Mouse (Mus musculus) small intestine, adult 2 months (tissue): ENCODE measurements around the gene Gm44. TPM values are rescaled to one million over a fixed set of nuclear protein-coding genes. Genes with fewer than 3 reads are reported as not detected.
"Not testable (repeated sequence)": the region's sequence is repeated elsewhere in the genome, so short reads cannot be mapped to it uniquely, and the experiment has no call there.

ENCODE experiments used
- H3K27ac ChIP-seq: fragments of 200-500 bp; 2 replicates; pipeline ENCODE4 v1.5.1; 2012; ENCODE audit warnings: low read depth, low read length, control low read depth, inconsistent platforms; ENCODE audit not compliant: insufficient read depth
- H3K27me3 ChIP-seq: fragments of 200-500 bp; 2 replicates; pipeline ENCODE4 v1.6.1; 2012; ENCODE audit warnings: mild to moderate bottlenecking, moderate library complexity, low read length, inconsistent platforms; ENCODE audit not compliant: control insufficient read depth, insufficient read depth
- H3K36me3 ChIP-seq: fragments of 200-500 bp; 2 replicates; pipeline ENCODE4 v1.6.1; 2012; ENCODE audit warnings: mild to moderate bottlenecking, low read length, control low read depth, inconsistent platforms; ENCODE audit not compliant: control insufficient read depth, insufficient read depth
- H3K4me1 ChIP-seq: fragments of 200-500 bp; 2 replicates; pipeline ENCODE4 v1.6.1; 2012; ENCODE audit warnings: low read length, inconsistent platforms, mixed read lengths; ENCODE audit not compliant: control insufficient read depth, insufficient read depth, insufficient read length
- H3K4me3 ChIP-seq: fragments of 200-500 bp; 2 replicates; pipeline ENCODE4 v1.5.1; 2012; ENCODE audit warnings: low read depth, mild to moderate bottlenecking, control low read depth, inconsistent platforms, low read length, moderate library complexity
- CTCF ChIP-seq: fragments of 200-500 bp; IDR thresholded peaks from 2 replicates; pipeline ENCODE4 v1.5.1; 2012; ENCODE audit warnings: low read depth, mild to moderate bottlenecking, control low read depth, inconsistent platforms, low read length, moderate library complexity, mixed read lengths; ENCODE audit not compliant: insufficient replicate concordance, insufficient read length; ENCODE audit errors: extremely low read depth
- POLR2A ChIP-seq: fragments of 200-500 bp; IDR thresholded peaks from 2 replicates; pipeline ENCODE4 v1.6.1; 2012; ENCODE audit warnings: low read depth, mild to moderate bottlenecking, control low read depth, inconsistent platforms, low read length, moderate library complexity
- WGBS: fragments of 180-500 bp; shearing (Covaris S2); methylation state at CpG from one replicate; pipeline ENCODE4 v1.1.7; 2018; 5-methylcytosine and 5-hydroxymethylcytosine counted together
- polyA plus RNA-seq: library from polyadenylated mRNA; depleted of rRNA; stranded (reverse); fragments of >200 nt; gene quantifications from 2 replicates; pipeline ENCODE4 v1.2.3, GENCODE M21; 2012; rRNA removed

Gm44 gene
- polyA plus RNA-seq: not detected in 2 replicates

- TF ChIP-seq CTCF (no peak), POLR2A (no peak)
- WGBS: 81% methylated on average over 4 of the region's 4 CpGs
- no peak within 1 kb of the TSS for H3K27ac ChIP-seq
- H3K36me3 ChIP-seq: no peaks in the 10 kb centered on the region
- no peaks in the 10 kb centered on the region for H3K4me1 ChIP-seq
- no peaks in the 10 kb centered on the region for H3K27me3 ChIP-seq
- H3K4me3 ChIP-seq: no peak within 1 kb of the TSS
Measured at GRCm38 (mm10) chrX:90891842-90892241, at the start of gene Gm44. TSS of gene Gm44 (plus strand) at chrX:90892142.

DNA sequence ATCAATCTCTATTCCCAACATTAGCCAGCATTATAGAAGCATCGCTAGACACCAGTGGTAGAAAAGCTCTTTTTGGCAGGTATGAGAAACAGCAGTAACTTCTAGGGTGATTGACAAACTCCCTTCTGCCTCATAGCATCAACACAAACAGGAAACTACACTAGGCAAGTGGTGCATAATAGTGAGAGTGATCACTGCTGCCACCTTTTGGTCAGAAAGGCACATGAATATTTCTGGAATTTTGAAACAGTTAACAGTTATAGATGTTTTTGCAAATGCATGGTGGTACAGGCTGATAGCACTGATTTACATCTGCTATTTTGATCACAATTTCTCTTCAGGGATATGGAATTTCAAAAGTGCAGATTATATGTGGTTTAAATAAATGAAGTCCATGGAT, 36.0 kb downstream of the Gm44 start:
- WGBS: 79% methylated on average over 1 of the region's 1 CpGs
- TF ChIP-seq POLR2A (no peak), CTCF (no peak)
- H3K4me3 ChIP-seq: no peak overlapping the region

GRCm38 (mm10) chrX:90938211-90938610, 46.3 kb downstream of the Gm44 start:
- not testable (repeated sequence) for H3K4me3 ChIP-seq, H3K36me3 ChIP-seq, H3K4me1 ChIP-seq, H3K27me3 ChIP-seq, H3K27ac ChIP-seq
- 64% methylated on average over 2 of the region's 2 CpGs for WGBS

More for the DNA sequence above, 36.0 kb downstream of the Gm44 start:
- no peaks in the 10 kb centered on the region for H3K36me3 ChIP-seq
- H3K27ac ChIP-seq: no peak overlapping the region
- no peaks in the 10 kb centered on the region for H3K27me3 ChIP-seq
- H3K4me1 ChIP-seq: no peaks in the 10 kb centered on the region
